Mouse (Mus musculus) ovary, adult 18-20 months (tissue): ENCODE results near the gene Soga3.

Experiments
- DNase-seq: peaks from one replicate; pipeline ENCODE4 v3.0.0; 2022; ENCODE audit warnings: low spot score, mixed read lengths

Gene Soga3

DNA sequence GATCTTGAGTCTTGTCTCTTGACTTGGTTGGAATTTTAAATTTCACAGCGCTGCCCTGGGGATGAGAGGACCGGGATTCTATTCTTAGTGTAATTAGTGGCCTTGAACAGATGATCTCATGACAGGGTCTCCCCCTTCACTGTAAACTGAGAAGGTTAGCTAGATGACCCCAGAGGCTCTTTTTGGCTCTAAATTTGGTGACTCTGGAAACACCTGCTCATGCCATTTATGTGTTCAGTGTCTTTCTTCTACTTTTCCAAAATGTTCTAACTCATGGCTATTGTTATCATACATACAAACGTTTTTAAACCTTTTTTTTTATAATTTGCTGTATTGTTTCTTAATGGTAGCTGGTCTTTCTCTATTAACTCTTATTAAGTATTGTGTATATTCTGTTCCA is 65.1 kb downstream of the Soga3 start:
- no peak for DNase-seq

DNA sequence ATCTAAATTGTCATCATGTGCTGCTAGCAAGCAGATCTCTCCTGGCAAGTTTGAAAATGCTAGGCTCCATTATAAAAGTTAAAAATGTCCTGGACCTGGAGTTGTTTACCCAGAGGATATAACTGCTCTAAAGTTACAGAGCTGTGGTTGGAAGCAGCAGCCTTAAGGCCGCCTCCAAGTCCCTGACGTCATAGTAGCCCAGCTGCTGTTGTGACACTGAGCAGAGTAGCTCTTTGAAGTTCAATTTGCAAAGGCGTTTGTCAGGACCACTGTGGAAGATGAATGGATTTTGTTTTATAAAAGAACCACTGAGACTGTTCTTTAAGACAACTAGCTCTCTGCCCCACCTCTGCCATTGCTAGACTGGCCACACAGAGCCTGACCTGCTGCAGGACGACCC is 67.8 kb downstream of the Soga3 start, which contains the start of gene 9330159F19Rik:
9330159F19Rik (plus strand) TSS at position 154 of the 400 bp plus-strand sequence.
- no peak for DNase-seq

DNA sequence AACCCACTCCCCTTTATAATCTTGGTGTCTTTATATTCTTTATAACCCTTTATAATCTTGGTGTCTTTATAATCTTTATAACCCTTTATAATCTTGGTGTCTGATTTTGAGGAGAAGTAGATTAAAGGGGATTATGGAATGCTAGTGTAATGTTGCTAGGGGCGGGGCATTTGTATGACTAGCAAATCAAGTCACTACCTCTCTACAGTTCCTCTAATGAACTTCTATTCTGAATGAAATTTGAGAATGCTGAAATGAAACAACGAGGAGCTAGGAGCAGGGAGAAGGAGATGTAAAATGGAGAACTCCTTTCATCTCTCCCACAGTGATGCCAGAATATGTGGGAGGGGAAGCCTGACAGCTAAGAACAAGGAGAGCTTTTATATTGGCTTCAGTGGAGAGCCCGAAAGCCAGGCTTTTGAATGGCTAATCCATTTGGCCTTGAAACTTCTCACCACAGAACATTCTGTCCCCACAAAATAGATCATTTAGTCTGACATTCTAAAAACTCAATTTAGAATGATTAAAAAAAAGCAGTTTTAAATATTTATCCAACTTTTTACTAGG is 70.0 kb downstream of the Soga3 start:
- peak; percentile 4 for DNase-seq

DNA sequence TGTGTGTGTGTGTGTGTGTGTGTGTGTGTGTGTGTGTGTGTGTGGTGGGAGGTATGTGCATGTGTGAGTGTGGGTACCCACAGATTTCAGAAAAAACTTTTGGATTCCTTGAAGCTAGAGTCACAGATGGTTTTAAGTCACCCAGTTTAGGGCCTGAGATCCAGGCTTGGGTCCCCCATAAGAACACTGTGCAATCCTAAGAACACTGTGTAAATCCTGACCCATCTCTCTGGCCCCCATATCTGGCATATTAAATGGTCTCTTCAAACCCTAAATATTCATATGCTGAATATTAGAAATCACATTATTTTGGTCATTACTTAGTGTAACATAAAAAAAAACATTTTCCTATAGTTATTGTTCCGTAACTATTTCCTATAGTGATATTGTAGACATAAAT is 73.3 kb downstream of the Soga3 start:
- no peak for DNase-seq

GRCm38 (mm10) chr10:29217451-29217850 is 73.8 kb downstream of the Soga3 start:
- DNase-seq, result no peak

GRCm38 (mm10) chr10:29225329-29225728 is 81.7 kb downstream of the Soga3 start:
- no peak for DNase-seq

- no peak for DNase-seq
Observed at GRCm38 (mm10) chr10:29231208-29231607, 87.6 kb downstream of the Soga3 start.
